Mouse (Mus musculus) lung, adult 2 months (tissue): ENCODE measurements around the gene Dgkb.

Experiments used
- CTCF ChIP-seq: fragments of 200-500 bp; IDR thresholded peaks from 2 replicates; pipeline ENCODE4 v1.5.1; 2011; ENCODE audit warnings: mild to moderate bottlenecking, low read length, control low read depth; ENCODE audit not compliant: insufficient read depth
- POLR2A ChIP-seq: fragments of 200-500 bp; IDR thresholded peaks from 2 replicates; pipeline ENCODE4 v1.6.1; 2011; ENCODE audit warnings: low read depth, mild to moderate bottlenecking, control low read depth, low read length, borderline replicate concordance; ENCODE audit errors: extremely low read depth

GRCm38 (mm10) chr12:38500931-38501330 lies 683.4 kb downstream of the Dgkb start:
- TF ChIP-seq CTCF (no peak), POLR2A (no peak)
